Mouse (Mus musculus) embryonic facial prominence, embryonic 12.5 days (tissue): ENCODE data around the gene Ttyh2. TPM values are rescaled to one million over a fixed set of nuclear protein-coding genes. Genes with fewer than 3 reads are reported as not detected.

Source experiments
- ATAC-seq: fragments of 200-750 bp; cut with Nextera tagmentation; 2 replicates; pipeline ENCODE4 v1.8.0; 2017; ENCODE audit not compliant: insufficient number of reproducible peaks, insufficient read depth, low FRiP score, low TSS enrichment
- H3K27ac ChIP-seq: fragments of 300-500 bp; sonication (generic); 2 replicates; pipeline ENCODE4 v1.5.1; 2016; ENCODE audit warnings: mild to moderate bottlenecking
- H3K27me3 ChIP-seq: fragments of 300-500 bp; sonication (generic); 2 replicates; pipeline ENCODE4 v1.6.1; 2016; ENCODE audit warnings: mild to moderate bottlenecking, moderate library complexity
- H3K36me3 ChIP-seq: fragments of 300-500 bp; sonication (generic); 2 replicates; pipeline ENCODE4 v1.6.1; 2016; ENCODE audit warnings: mild to moderate bottlenecking
- H3K4me1 ChIP-seq: fragments of 300-500 bp; sonication (generic); 2 replicates; pipeline ENCODE4 v1.6.1; 2016
- H3K4me2 ChIP-seq: fragments of 300-500 bp; sonication (generic); replicated peaks from 2 replicates; pipeline ENCODE4 v1.6.1; 2016; ENCODE audit warnings: mild to moderate bottlenecking, moderate library complexity
- H3K4me3 ChIP-seq: fragments of 300-500 bp; sonication (generic); 2 replicates; pipeline ENCODE4 v1.5.1; 2016; ENCODE audit warnings: mild to moderate bottlenecking
- H3K9ac ChIP-seq: fragments of 300-500 bp; sonication (generic); 2 replicates; pipeline ENCODE4 v1.6.1; 2016; ENCODE audit warnings: mild to moderate bottlenecking, moderate library complexity
- H3K9me3 ChIP-seq: fragments of 300-500 bp; sonication (generic); 2 replicates; pipeline ENCODE4 v1.6.1; 2016; ENCODE audit warnings: mild to moderate bottlenecking, moderate library complexity
- WGBS: fragments of 180-500 bp; shearing (Covaris S2); methylation state at CpG from one replicate; pipeline ENCODE4 v1.1.7; 2016; 5-methylcytosine and 5-hydroxymethylcytosine counted together
- polyA plus RNA-seq: library from polyadenylated mRNA; unstranded; fragments of >200 nt; fragmentation: Nextera tagmentation; extraction: Ambion mirVana; gene quantifications from 2 replicates; pipeline ENCODE4 v1.2.1, GENCODE M21; 2016

The Ttyh2 gene
- polyA plus RNA-seq, 1 experiment from 2014 or later: 21.6 TPM

GRCm38 (mm10) chr11:114641136-114641535 lies 34.1 kb upstream of the Ttyh2 start:
- no peaks in the 10 kb centered on the region for H3K9me3 ChIP-seq
- 89% methylated on average over 8 of the region's 8 CpGs for WGBS
- H3K4me3 ChIP-seq: no peak overlapping the region
- H3K27ac ChIP-seq: no peak overlapping the region
- no peak for ATAC-seq
- H3K4me1 ChIP-seq: peaks cover 25% of the 10 kb centered on the region
- H3K4me2 ChIP-seq: no peak overlapping the region
- H3K36me3 ChIP-seq: no peaks in the 10 kb centered on the region
- H3K9ac ChIP-seq: no peak overlapping the region
- peaks cover 22% of the 10 kb centered on the region for H3K27me3 ChIP-seq

GRCm38 (mm10) chr11:114642184-114642583 lies 33.0 kb upstream of the Ttyh2 start:
- Histone ChIP-seq H3K4me1 (peaks cover 16% of the 10 kb centered on the region), H3K27me3 (peaks cover 19% of the 10 kb centered on the region), H3K4me3 (no peak overlapping the region), H3K9me3 (no peaks in the 10 kb centered on the region; the same call in 1 of the 2 replicates), H3K9ac (no peak overlapping the region), H3K36me3 (no peaks in the 10 kb centered on the region), H3K4me2 (no peak overlapping the region), H3K27ac (no peak overlapping the region)
- ATAC-seq: 0 out of 2 replicates have a peak, but pooled peaks have one; percentile 57
- 59% methylated on average over 12 of the region's 12 CpGs for WGBS

GRCm38 (mm10) chr11:114642926-114643325 lies 32.3 kb upstream of the Ttyh2 start:
- 72% methylated on average over 11 of the region's 11 CpGs for WGBS
- Histone ChIP-seq H3K4me2 (no peak overlapping the region), H3K27me3 (peaks cover 12% of the 10 kb centered on the region), H3K4me1 (peaks cover 14% of the 10 kb centered on the region), H3K9ac (no peak overlapping the region), H3K9me3 (no peaks in the 10 kb centered on the region; the same call in 1 of the 2 replicates), H3K36me3 (no peaks in the 10 kb centered on the region), H3K4me3 (no peak overlapping the region), H3K27ac (no peak overlapping the region)
- no peak for ATAC-seq

- no peak overlapping the region for H3K9ac ChIP-seq
- no peak overlapping the region for H3K4me2 ChIP-seq
- H3K36me3 ChIP-seq: no peaks in the 10 kb centered on the region
- peaks cover 14% of the 10 kb centered on the region for H3K4me1 ChIP-seq
- ATAC-seq: no peak
- WGBS: 45% methylated on average over 2 of the region's 2 CpGs
- H3K27ac ChIP-seq: no peak overlapping the region
- H3K27me3 ChIP-seq: peaks cover 5% of the 10 kb centered on the region; the same call in 1 of the 2 replicates
- no peak overlapping the region for H3K4me3 ChIP-seq
- no peaks in the 10 kb centered on the region; the same call in 1 of the 2 replicates for H3K9me3 ChIP-seq
Measured at GRCm38 (mm10) chr11:114644122-114644521, 31.1 kb upstream of the Ttyh2 start.

- Histone ChIP-seq H3K4me1 (no peaks in the 10 kb centered on the region), H3K9me3 (no peaks in the 10 kb centered on the region; the same call in 1 of the 2 replicates), H3K9ac (no peak overlapping the region), H3K27me3 (no peaks in the 10 kb centered on the region), H3K36me3 (no peaks in the 10 kb centered on the region), H3K4me3 (no peak overlapping the region), H3K27ac (no peak overlapping the region), H3K4me2 (no peak overlapping the region)
- 66% methylated on average over 4 of the region's 4 CpGs for WGBS
- ATAC-seq: no peak
Measured at GRCm38 (mm10) chr11:114649510-114649909, 25.7 kb upstream of the Ttyh2 start.

- no peak for ATAC-seq
- H3K27me3 ChIP-seq: peaks cover 9% of the 10 kb centered on the region; the same call in 1 of the 2 replicates
- H3K9me3 ChIP-seq: no peaks in the 10 kb centered on the region
- H3K4me1 ChIP-seq: no peaks in the 10 kb centered on the region
- H3K9ac ChIP-seq: no peak overlapping the region
- H3K4me2 ChIP-seq: no peak overlapping the region
- WGBS: 6% methylated on average over 16 of the region's 16 CpGs
- H3K4me3 ChIP-seq: no peak overlapping the region
- no peaks in the 10 kb centered on the region for H3K36me3 ChIP-seq
- H3K27ac ChIP-seq: no peak overlapping the region
Measured at GRCm38 (mm10) chr11:114652531-114652930, 22.7 kb upstream of the Ttyh2 start.

GRCm38 (mm10) chr11:114653664-114654063 lies 21.6 kb upstream of the Ttyh2 start:
- Histone ChIP-seq H3K27ac (no peak overlapping the region), H3K4me2 (no peak overlapping the region), H3K9me3 (no peaks in the 10 kb centered on the region), H3K27me3 (peaks cover 9% of the 10 kb centered on the region; the same call in 1 of the 2 replicates), H3K9ac (no peak overlapping the region), H3K4me3 (no peak overlapping the region), H3K4me1 (no peaks in the 10 kb centered on the region), H3K36me3 (no peaks in the 10 kb centered on the region)
- WGBS: 79% methylated on average over 6 of the region's 6 CpGs
- ATAC-seq: no peak

GRCm38 (mm10) chr11:114654552-114654951 lies 20.7 kb upstream of the Ttyh2 start:
- Histone ChIP-seq H3K9ac (no peak overlapping the region), H3K27ac (no peak overlapping the region), H3K4me2 (no peak overlapping the region), H3K36me3 (no peaks in the 10 kb centered on the region), H3K4me3 (no peak overlapping the region), H3K4me1 (no peaks in the 10 kb centered on the region), H3K9me3 (no peaks in the 10 kb centered on the region), H3K27me3 (peaks cover 9% of the 10 kb centered on the region; the same call in 1 of the 2 replicates)
- WGBS: 56% methylated on average over 5 of the region's 5 CpGs
- ATAC-seq: no peak

GRCm38 (mm10) chr11:114655350-114656008 lies 19.8 kb upstream of the Ttyh2 start:
- no peak for ATAC-seq
- 75% methylated on average over 7 of the region's 7 CpGs for WGBS
- Histone ChIP-seq H3K27ac (no peak overlapping the region), H3K9me3 (no peaks in the 10 kb centered on the region), H3K9ac (no peak overlapping the region), H3K4me3 (no peak overlapping the region), H3K4me2 (no peak overlapping the region), H3K27me3 (peaks cover 9% of the 10 kb centered on the region; the same call in 1 of the 2 replicates), H3K36me3 (no peaks in the 10 kb centered on the region), H3K4me1 (no peaks in the 10 kb centered on the region)

GRCm38 (mm10) chr11:114656994-114657644 lies 18.1 kb upstream of the Ttyh2 start:
- Histone ChIP-seq H3K4me2 (no peak overlapping the region), H3K9ac (no peak overlapping the region)
- 38% methylated on average over 23 of the region's 27 CpGs for WGBS

GRCm38 (mm10) chr11:114657737-114658136 lies 17.5 kb upstream of the Ttyh2 start:
- H3K27ac ChIP-seq: no peak overlapping the region
- 22% methylated on average over 7 of the region's 7 CpGs for WGBS
- peaks cover 9% of the 10 kb centered on the region; the same call in 1 of the 2 replicates for H3K27me3 ChIP-seq
- no peak overlapping the region for H3K9ac ChIP-seq
- no peak for ATAC-seq
- no peak overlapping the region for H3K4me3 ChIP-seq
- H3K4me1 ChIP-seq: no peaks in the 10 kb centered on the region
- H3K9me3 ChIP-seq: no peaks in the 10 kb centered on the region
- H3K36me3 ChIP-seq: no peaks in the 10 kb centered on the region
- H3K4me2 ChIP-seq: no peak overlapping the region

More at GRCm38 (mm10) chr11:114656994-114657644, 18.1 kb upstream of the Ttyh2 start:
- H3K4me3 ChIP-seq: no peak overlapping the region
- ATAC-seq: no peak
- no peaks in the 10 kb centered on the region for H3K4me1 ChIP-seq
- H3K27ac ChIP-seq: no peak overlapping the region
- no peaks in the 10 kb centered on the region for H3K9me3 ChIP-seq
- H3K36me3 ChIP-seq: no peaks in the 10 kb centered on the region
- H3K27me3 ChIP-seq: peaks cover 9% of the 10 kb centered on the region; the same call in 1 of the 2 replicates

- Histone ChIP-seq H3K27ac (no peak overlapping the region), H3K9ac (no peak overlapping the region), H3K27me3 (peaks cover 15% of the 10 kb centered on the region; the same call in 1 of the 2 replicates), H3K9me3 (no peaks in the 10 kb centered on the region), H3K36me3 (no peaks in the 10 kb centered on the region), H3K4me1 (no peaks in the 10 kb centered on the region), H3K4me3 (no peak overlapping the region), H3K4me2 (no peak overlapping the region)
- 84% methylated on average over 14 of the region's 14 CpGs for WGBS
- ATAC-seq: no peak
Measured at GRCm38 (mm10) chr11:114662161-114662560, 13.1 kb upstream of the Ttyh2 start.
